Mouse (Mus musculus) neural tube, embryonic 11.5 days (tissue): ENCODE measurements around the gene Olfr617. TPM values are rescaled to one million over a fixed set of nuclear protein-coding genes. Genes with fewer than 3 reads are reported as not detected.
"Not testable (repeated sequence)": the region's sequence is repeated elsewhere in the genome, so short reads cannot be mapped to it uniquely, and the experiment has no call there.

Experiments
- ATAC-seq: fragments of 200-750 bp; cut with Nextera tagmentation; 2 replicates; pipeline ENCODE4 v1.8.0; 2017; ENCODE audit warnings: moderate number of reproducible peaks, mild to moderate bottlenecking, moderate TSS enrichment, moderate library complexity; ENCODE audit not compliant: insufficient read depth, low FRiP score, low TSS enrichment
- DNase-seq: peaks from one replicate; pipeline ENCODE4 v3.0.0-alpha.2; 2015; ENCODE audit warnings: low spot score
- H3K27ac ChIP-seq: fragments of 300-500 bp; sonication (generic); 2 replicates; pipeline ENCODE4 v1.5.1; 2014; ENCODE audit warnings: low read depth, mild to moderate bottlenecking, low read length
- H3K27me3 ChIP-seq: fragments of 300-500 bp; sonication (generic); 2 replicates; pipeline ENCODE4 v1.6.1; 2014; ENCODE audit warnings: mild to moderate bottlenecking, low read length, mixed read lengths; ENCODE audit not compliant: control insufficient read depth, insufficient read depth
- H3K36me3 ChIP-seq: fragments of 300-500 bp; sonication (generic); 2 replicates; pipeline ENCODE4 v1.6.1; 2014; ENCODE audit warnings: mild to moderate bottlenecking, low read length, moderate library complexity, mixed read lengths; ENCODE audit not compliant: control insufficient read depth, insufficient read depth
- H3K4me1 ChIP-seq: fragments of 300-500 bp; sonication (generic); 2 replicates; pipeline ENCODE4 v1.6.1; 2014; ENCODE audit warnings: low read length, mixed read lengths; ENCODE audit not compliant: control insufficient read depth, insufficient read depth
- H3K4me2 ChIP-seq: fragments of 300-500 bp; sonication (generic); 2 replicates; pipeline ENCODE4 v1.6.1; 2014; ENCODE audit warnings: low read depth, mild to moderate bottlenecking, moderate library complexity
- H3K4me3 ChIP-seq: fragments of 300-500 bp; sonication (generic); 2 replicates; pipeline ENCODE4 v1.5.1; 2014; ENCODE audit warnings: low read depth, low read length
- H3K9ac ChIP-seq: fragments of 300-500 bp; sonication (generic); 2 replicates; pipeline ENCODE4 v1.6.1; 2014; ENCODE audit warnings: mild to moderate bottlenecking, low read length
- H3K9me3 ChIP-seq: fragments of 300-500 bp; sonication (generic); 2 replicates; pipeline ENCODE4 v1.6.1; 2016; ENCODE audit warnings: low read length; ENCODE audit not compliant: control insufficient read depth
- WGBS: fragments of 180-500 bp; shearing (Covaris S2); extraction: QIAGEN DNeasy Blood & Tissue Kit; methylation state at CpG from one replicate; pipeline ENCODE4 v1.1.7; 2014; 5-methylcytosine and 5-hydroxymethylcytosine counted together
- polyA plus RNA-seq: library from polyadenylated mRNA; unstranded; fragments of >200 nt; fragmentation: Nextera tagmentation; extraction: Ambion mirVana; gene quantifications from 2 replicates; pipeline ENCODE4 v1.2.1, GENCODE M21; 2014

Olfr617 gene
- not detected in 2 replicates for polyA plus RNA-seq

- WGBS = 91% methylated on average over 1 of the region's 1 CpGs
- Histone ChIP-seq H3K27me3 (no peaks in the 10 kb centered on the region), H3K4me3 (no peak within 1 kb of the TSS), H3K9ac (no peak within 1 kb of the TSS), H3K36me3 (no peaks in the 10 kb centered on the region), H3K4me1 (no peaks in the 10 kb centered on the region), H3K27ac (no peak within 1 kb of the TSS), H3K9me3 (no peaks in the 10 kb centered on the region), H3K4me2 (no peak within 1 kb of the TSS)
- DNase-seq (no peak), ATAC-seq (no peak)
Observed at GRCm38 (mm10) chr7:103572761-103573160, at the start of gene Olfr617. Olfr617 (plus strand) TSS chr7:103573061.

- not testable (repeated sequence) for H3K27ac ChIP-seq, H3K36me3 ChIP-seq, H3K9me3 ChIP-seq, H3K27me3 ChIP-seq, ATAC-seq, H3K4me2 ChIP-seq, DNase-seq, H3K9ac ChIP-seq, H3K4me3 ChIP-seq, H3K4me1 ChIP-seq
- 91% methylated on average over 2 of the region's 2 CpGs for WGBS
Observed at GRCm38 (mm10) chr7:103542617-103543016, 30.2 kb upstream of the Olfr617 start, which contains the start of gene Olfr612. Olfr612 (minus strand) TSS chr7:103542717.

- H3K36me3 ChIP-seq = no peaks in the 10 kb centered on the region
- no peak within 1 kb of the TSS for H3K4me3 ChIP-seq
- H3K4me1 ChIP-seq = no peaks in the 10 kb centered on the region
- H3K4me2 ChIP-seq = no peak within 1 kb of the TSS
- DNase-seq (no peak), ATAC-seq (no peak)
- no peak within 1 kb of the TSS for H3K9ac ChIP-seq
- whole genome bisulfite sequencing = 87% methylated on average over 2 of the region's 2 CpGs
- no peak within 1 kb of the TSS for H3K27ac ChIP-seq
- H3K9me3 ChIP-seq = no peaks in the 10 kb centered on the region
- no peaks in the 10 kb centered on the region for H3K27me3 ChIP-seq
Observed at GRCm38 (mm10) chr7:103547774-103548173, 25.1 kb upstream of the Olfr617 start, which contains the start of gene Olfr613. Olfr613 (plus strand) TSS chr7:103548074.

- no peaks in the 10 kb centered on the region for H3K9me3 ChIP-seq
- no peak within 1 kb of the TSS for H3K4me3 ChIP-seq
- no peak within 1 kb of the TSS for H3K27ac ChIP-seq
- DNase-seq (no peak), ATAC-seq (no peak)
- H3K27me3 ChIP-seq = no peaks in the 10 kb centered on the region
- 91% methylated on average over 2 of the region's 2 CpGs for WGBS
- H3K4me2 ChIP-seq = no peak within 1 kb of the TSS
- no peak within 1 kb of the TSS for H3K9ac ChIP-seq
- H3K4me1 ChIP-seq = no peaks in the 10 kb centered on the region
- no peaks in the 10 kb centered on the region for H3K36me3 ChIP-seq
Observed at GRCm38 (mm10) chr7:103555779-103556178, 17.1 kb upstream of the Olfr617 start, which contains the start of gene Olfr615. Olfr615 (plus strand) TSS chr7:103556079.

- Histone ChIP-seq H3K9ac (no peak within 1 kb of the TSS), H3K27me3 (no peaks in the 10 kb centered on the region), H3K9me3 (no peaks in the 10 kb centered on the region), H3K27ac (no peak within 1 kb of the TSS), H3K4me1 (no peaks in the 10 kb centered on the region), H3K4me3 (no peak within 1 kb of the TSS), H3K4me2 (no peak within 1 kb of the TSS), H3K36me3 (no peaks in the 10 kb centered on the region)
- ATAC-seq (no peak), DNase-seq (no peak)
- 84% methylated on average over 3 of the region's 3 CpGs for WGBS
Observed at GRCm38 (mm10) chr7:103569043-103569442, 3.8 kb upstream of the Olfr617 start, which contains the start of gene Olfr616. Olfr616 (minus strand) TSS chr7:103569143.

- no peaks in the 10 kb centered on the region for H3K36me3 ChIP-seq
- DNase-seq (no peak), ATAC-seq (no peak)
- no peaks in the 10 kb centered on the region for H3K27me3 ChIP-seq
- 71% methylated on average over 2 of the region's 2 CpGs for WGBS
- H3K27ac ChIP-seq = no peak within 1 kb of the TSS
- no peak within 1 kb of the TSS for H3K4me3 ChIP-seq
- no peak within 1 kb of the TSS for H3K4me2 ChIP-seq
- H3K9me3 ChIP-seq = no peaks in the 10 kb centered on the region
- H3K9ac ChIP-seq = no peak within 1 kb of the TSS
- no peaks in the 10 kb centered on the region for H3K4me1 ChIP-seq
Observed at GRCm38 (mm10) chr7:103589803-103590202, 16.9 kb downstream of the Olfr617 start, which contains the start of gene Olfr618. Olfr618 (plus strand) TSS chr7:103590103.

- ATAC-seq = no peak
- Histone ChIP-seq H3K4me1 (no peaks in the 10 kb centered on the region), H3K27ac (no peak within 1 kb of the TSS), H3K36me3 (no peaks in the 10 kb centered on the region), H3K27me3 (no peaks in the 10 kb centered on the region), H3K4me3 (no peak within 1 kb of the TSS), H3K9ac (no peak within 1 kb of the TSS), H3K9me3 (no peaks in the 10 kb centered on the region), H3K4me2 (no peak within 1 kb of the TSS)
- DNase-seq = no peak
Observed at GRCm38 (mm10) chr7:103600275-103600674, 27.4 kb downstream of the Olfr617 start, which contains the start of gene Olfr619. Olfr619 (plus strand) TSS chr7:103600575.

GRCm38 (mm10) chr7:103607425-103607824 lies 34.6 kb downstream of the Olfr617 start:
- DNase-seq (no peak), ATAC-seq (no peak)
- H3K9me3 ChIP-seq = no peaks in the 10 kb centered on the region
- no peak overlapping the region for H3K4me2 ChIP-seq
- H3K27ac ChIP-seq = no peak overlapping the region
- no peaks in the 10 kb centered on the region for H3K4me1 ChIP-seq
- no peak overlapping the region for H3K9ac ChIP-seq
- no peak overlapping the region for H3K4me3 ChIP-seq
- 88% methylated on average over 2 of the region's 2 CpGs for WGBS
- H3K27me3 ChIP-seq = no peaks in the 10 kb centered on the region
- H3K36me3 ChIP-seq = no peaks in the 10 kb centered on the region

- H3K36me3 ChIP-seq = no peaks in the 10 kb centered on the region
- 77% methylated on average over 2 of the region's 2 CpGs for WGBS
Observed at GRCm38 (mm10) chr7:103612434-103612833, 39.6 kb downstream of the Olfr617 start, which contains the start of gene Olfr620. Olfr620 (minus strand) TSS chr7:103612534.

More at GRCm38 (mm10) chr7:103612434-103612833, 39.6 kb downstream of the Olfr617 start, which contains the start of gene Olfr620:
- Histone ChIP-seq H3K4me1 (no peaks in the 10 kb centered on the region), H3K4me3 (no peak within 1 kb of the TSS), H3K27ac (no peak within 1 kb of the TSS), H3K9ac (no peak within 1 kb of the TSS), H3K27me3 (no peaks in the 10 kb centered on the region), H3K9me3 (no peaks in the 10 kb centered on the region), H3K4me2 (no peak within 1 kb of the TSS)
- DNase-seq (no peak), ATAC-seq (no peak)
